Mouse (Mus musculus): ENCODE results near the gene Aak1.

DNA sequence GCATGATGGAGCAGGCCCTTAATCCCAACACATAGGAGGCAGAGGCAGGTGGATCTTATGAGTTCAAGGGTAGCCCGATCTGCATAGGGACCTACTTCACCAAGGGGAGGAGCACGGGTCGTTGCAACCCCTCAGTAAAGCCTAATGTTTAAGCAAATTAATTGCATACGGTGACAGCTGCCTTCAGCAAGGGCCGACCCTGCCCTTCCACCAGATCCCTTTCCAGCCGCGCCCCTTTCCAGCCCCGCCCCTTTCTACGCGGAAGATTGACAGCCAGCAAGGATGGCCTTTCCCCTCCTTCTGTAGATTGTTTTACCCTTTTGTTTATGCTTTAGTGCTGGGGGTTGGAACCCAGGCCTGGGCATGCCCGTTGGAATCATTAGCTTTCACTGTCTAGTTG, 47.9 kb upstream of the Aak1 start:
- TF ChIP-seq CTCF (IDR thresholded peaks at IDR 0.05; ENCODE audit: low read depth), result no peak
- no peak for TF ChIP-seq EP300 (IDR thresholded peaks at IDR 0.05; ENCODE audit: low read depth)

All from liver, postnatal 0 days (tissue).